Mouse (Mus musculus) right cerebral cortex, postnatal 4 days (tissue): ENCODE results near the gene Olfr827.

ENCODE experiments used
- DNase-seq: peaks from one replicate; pipeline ENCODE4 v3.0.0-alpha.2; 2022

Olfr827 gene

GRCm38 (mm10) chr10:130214303-130214702 is at the start of gene Olfr827:
TSS of gene Olfr827 (minus strand) at chr10:130214403.
- DNase-seq: no peak

- peak; percentile 21 for DNase-seq
Measured at GRCm38 (mm10) chr10:130263203-130263602, 49.0 kb upstream of the Olfr827 start.

- DNase-seq: no peak
Measured at GRCm38 (mm10) chr10:130259483-130259882, 45.3 kb upstream of the Olfr827 start.

- no peak for DNase-seq
Measured at GRCm38 (mm10) chr10:130244271-130244670, 30.1 kb upstream of the Olfr827 start.

- no peak for DNase-seq
Measured at GRCm38 (mm10) chr10:130238318-130239209, 24.4 kb upstream of the Olfr827 start.

GRCm38 (mm10) chr10:130234576-130234975 is 20.4 kb upstream of the Olfr827 start:
- no peak for DNase-seq

- no peak for DNase-seq
Measured at GRCm38 (mm10) chr10:130232117-130232516, 17.9 kb upstream of the Olfr827 start.

GRCm38 (mm10) chr10:130229584-130229983 is 15.4 kb upstream of the Olfr827 start:
- no peak for DNase-seq

- peak; percentile 61 for DNase-seq
Measured at GRCm38 (mm10) chr10:130228246-130228645, 14.0 kb upstream of the Olfr827 start.

GRCm38 (mm10) chr10:130225034-130225433 is 10.8 kb upstream of the Olfr827 start:
- no peak for DNase-seq

- no peak for DNase-seq
Measured at GRCm38 (mm10) chr10:130184086-130184485, 30.1 kb downstream of the Olfr827 start, which contains the start of gene Olfr826. TSS of gene Olfr826 (minus strand) at chr10:130184186.

GRCm38 (mm10) chr10:130166666-130167065 is 47.5 kb downstream of the Olfr827 start, which contains the start of gene Olfr825:
TSS of gene Olfr825 (minus strand) at chr10:130166766.
- DNase-seq: no peak

- DNase-seq: no peak
Measured at GRCm38 (mm10) chr10:130165196-130165595, 49.0 kb downstream of the Olfr827 start.
